ENCODE assay signal across 22 mouse cellular contexts in genomic region chr17:43706749-43707148, GRCm38 (mm10). TPM values are rescaled to one million over a fixed set of nuclear protein-coding genes. Genes with fewer than 3 reads are reported as not detected.
DNase-seq lines count a peak whose midpoint lies in the region; ATAC-seq and TF ChIP-seq lines count a peak whose summit lies in the region.
"Had no signal": no experiment of that assay in that cellular context is flagged by ENCODE, and none has a peak within 500 bp of the region (broad histone marks: within the 10 kb centered on the region; RNA-seq: fewer than 3 reads in every experiment).

No protein-coding gene starts in this region.

- H3K4me2 ChIP-seq in liver, embryonic 12.5 days: no peak overlapping the region
- no peak overlapping the region for H3K4me2 ChIP-seq in forebrain, embryonic 12.5 days
- H3K4me2 ChIP-seq in midbrain, embryonic 14.5 days (ENCODE audit: low read length): no peak overlapping the region
- H3K4me2 ChIP-seq: embryonic facial prominence, embryonic 15.5 days; heart, embryonic 11.5 days; hindbrain, embryonic 13.5 days; limb, embryonic 13.5 days; liver, embryonic 13.5 days had no signal

- intact Hi-C loops in heart, adult 2 months (cut with DNase I): no loop called here

- WGBS in heart, adult 2 months: 88% methylated on average over 3 of the region's 3 CpGs
- 97% methylated on average over 3 of the region's 3 CpGs for WGBS in liver, adult 2 months
- 83% methylated on average over 3 of the region's 3 CpGs for WGBS in liver, embryonic 12.5 days (ENCODE audit: insufficient replicate concordance)
- WGBS in forebrain, embryonic 12.5 days: 94% methylated on average over 3 of the region's 3 CpGs
- 93% methylated on average over 3 of the region's 3 CpGs for WGBS in midbrain, embryonic 14.5 days

- no peaks in the 10 kb centered on the region for H3K27me3 ChIP-seq in heart, adult 2 months (ENCODE audit: control insufficient read depth, insufficient read depth, low read length)
- H3K27me3 ChIP-seq in liver, adult 2 months (ENCODE audit: control insufficient read depth, insufficient read depth, low read length): no peaks in the 10 kb centered on the region
- no peaks in the 10 kb centered on the region for H3K27me3 ChIP-seq in liver, embryonic 12.5 days (replicated peaks)
- H3K27me3 ChIP-seq in forebrain, embryonic 12.5 days: no peaks in the 10 kb centered on the region
- no peaks in the 10 kb centered on the region for H3K27me3 ChIP-seq in midbrain, embryonic 14.5 days (ENCODE audit: control insufficient read depth, insufficient read depth, low read length)
- H3K27me3 ChIP-seq: embryonic facial prominence, embryonic 15.5 days; hindbrain, embryonic 13.5 days; limb, embryonic 13.5 days; liver, embryonic 13.5 days had no signal

- H3K4me1 ChIP-seq in heart, adult 2 months (ENCODE audit: control insufficient read depth, insufficient read depth, low read length): no peaks in the 10 kb centered on the region; the same call in 1 of the 2 replicates
- no peaks in the 10 kb centered on the region for H3K4me1 ChIP-seq in liver, adult 2 months (ENCODE audit: control insufficient read depth, insufficient read depth, low read length)
- no peaks in the 10 kb centered on the region for H3K4me1 ChIP-seq in liver, embryonic 12.5 days
- H3K4me1 ChIP-seq in forebrain, embryonic 12.5 days: no peaks in the 10 kb centered on the region
- H3K4me1 ChIP-seq in midbrain, embryonic 14.5 days (ENCODE audit: control insufficient read depth, insufficient read depth, low read length): no peaks in the 10 kb centered on the region
- H3K4me1 ChIP-seq: embryonic facial prominence, embryonic 10.5 days; embryonic facial prominence, embryonic 15.5 days; hindbrain, embryonic 13.5 days; limb, embryonic 13.5 days; liver, embryonic 13.5 days had no signal

- no peaks in the 10 kb centered on the region for H3K79me2 ChIP-seq in heart, adult 2 months (replicated peaks; ENCODE audit: control insufficient read depth, insufficient read depth, low read length)
- no peaks in the 10 kb centered on the region for H3K79me2 ChIP-seq in liver, adult 2 months (ENCODE audit: control insufficient read depth, insufficient read depth, low read length)

- peak overlapping the region; percentile 11; the same call in 1 of the 2 replicates for H3K27ac ChIP-seq in heart, adult 2 months
- H3K27ac ChIP-seq in liver, adult 2 months (replicated peaks; ENCODE audit: insufficient read depth, low read depth, low read length): no peak overlapping the region
- no peak overlapping the region for H3K27ac ChIP-seq in liver, embryonic 12.5 days
- H3K27ac ChIP-seq in forebrain, embryonic 12.5 days: no peak overlapping the region
- H3K27ac ChIP-seq in midbrain, embryonic 14.5 days (replicated peaks; ENCODE audit: low read depth, low read length): no peak overlapping the region
- H3K27ac ChIP-seq: embryonic facial prominence, embryonic 10.5 days; embryonic facial prominence, embryonic 15.5 days; hindbrain, embryonic 13.5 days; layer of hippocampus, adult 2 months; limb, embryonic 13.5 days; liver, embryonic 13.5 days had no signal

- DNase-seq in heart, adult 2 months: no peak
- DNase-seq in heart, postnatal 4 days: no peak
- DNase-seq in liver, adult 2 months (ENCODE audit: extremely low read depth, low read depth, low spot score): no peak
- peak; percentile 70 for DNase-seq in R1 (ENCODE audit: low read depth, low spot score)
- DNase-seq in midbrain, embryonic 14.5 days: no peak
- DNase-seq: kidney, adult 18-20 months; liver, embryonic 13.5 days; spleen, adult 18-20 months; thymus, adult 2 months; thymus, postnatal 36 days had no signal

- no peak for TF ChIP-seq POLR2A in heart, adult 2 months (IDR thresholded peaks at IDR 0.05; ENCODE audit: insufficient read depth, low read depth, low read length)
- no peak for TF ChIP-seq POLR2A in liver, adult 2 months (IDR thresholded peaks at IDR 0.05; ENCODE audit: extremely low read depth, insufficient read depth, low read length)

- TF ChIP-seq EP300 in heart, adult 2 months (IDR thresholded peaks at IDR 0.05; ENCODE audit: insufficient read depth, low read depth, low read length): no peak

- no peak overlapping the region for H3K9ac ChIP-seq in heart, adult 2 months (ENCODE audit: low read depth, low read length)
- no peak overlapping the region for H3K9ac ChIP-seq in liver, adult 2 months (ENCODE audit: low read depth, low read length)
- H3K9ac ChIP-seq in liver, embryonic 12.5 days: no peak overlapping the region
- H3K9ac ChIP-seq in forebrain, embryonic 12.5 days: no peak overlapping the region
- H3K9ac ChIP-seq in midbrain, embryonic 14.5 days (replicated peaks; ENCODE audit: low read length): no peak overlapping the region
- H3K9ac ChIP-seq: embryonic facial prominence, embryonic 15.5 days; hindbrain, embryonic 13.5 days; limb, embryonic 13.5 days; liver, embryonic 13.5 days had no signal

- no peaks in the 10 kb centered on the region for H3K36me3 ChIP-seq in heart, adult 2 months (ENCODE audit: control insufficient read depth, insufficient read depth, low read length)
- peaks cover 3% of the 10 kb centered on the region for H3K36me3 ChIP-seq in liver, adult 2 months (ENCODE audit: control insufficient read depth, insufficient read depth, low read length)
- no peaks in the 10 kb centered on the region for H3K36me3 ChIP-seq in liver, embryonic 12.5 days
- no peaks in the 10 kb centered on the region for H3K36me3 ChIP-seq in forebrain, embryonic 12.5 days (replicated peaks)
- no peaks in the 10 kb centered on the region for H3K36me3 ChIP-seq in midbrain, embryonic 14.5 days (ENCODE audit: control insufficient read depth, insufficient read depth, low read length)
- H3K36me3 ChIP-seq: embryonic facial prominence, embryonic 15.5 days; hindbrain, embryonic 13.5 days; liver, embryonic 13.5 days had no signal

- no peaks in the 10 kb centered on the region for H3K9me3 ChIP-seq in liver, embryonic 12.5 days (replicated peaks)
- H3K9me3 ChIP-seq in forebrain, embryonic 12.5 days: no peaks in the 10 kb centered on the region
- no peaks in the 10 kb centered on the region for H3K9me3 ChIP-seq in midbrain, embryonic 14.5 days (ENCODE audit: control insufficient read depth, low read length)
- H3K9me3 ChIP-seq: embryonic facial prominence, embryonic 10.5 days; embryonic facial prominence, embryonic 15.5 days; hindbrain, embryonic 13.5 days; limb, embryonic 13.5 days; liver, embryonic 13.5 days had no signal

- TF ChIP-seq CTCF in heart, adult 2 months (IDR thresholded peaks at IDR 0.05): no peak
- TF ChIP-seq CTCF in liver, adult 2 months (IDR thresholded peaks at IDR 0.05; ENCODE audit: low read depth, low read length): 0 out of 2 replicates have a peak, but pooled peaks have one; percentile 4

- H3K4me3 ChIP-seq in heart, adult 2 months: no peak overlapping the region
- H3K4me3 ChIP-seq in liver, adult 2 months (ENCODE audit: insufficient read depth, low read depth, low read length): no peak overlapping the region
- H3K4me3 ChIP-seq in liver, embryonic 12.5 days: no peak overlapping the region
- H3K4me3 ChIP-seq in forebrain, embryonic 12.5 days (replicated peaks): no peak overlapping the region
- H3K4me3 ChIP-seq in midbrain, embryonic 14.5 days (replicated peaks; ENCODE audit: low read depth, low read length): no peak overlapping the region
- H3K4me3 ChIP-seq: embryonic facial prominence, embryonic 10.5 days; embryonic facial prominence, embryonic 15.5 days; hindbrain, embryonic 13.5 days; layer of hippocampus, adult 2 months; limb, embryonic 13.5 days; liver, embryonic 13.5 days had no signal

- no peak for ATAC-seq in liver, embryonic 12.5 days
- no peak for ATAC-seq in forebrain, embryonic 12.5 days (ENCODE audit: low FRiP score)
- ATAC-seq in midbrain, embryonic 14.5 days (ENCODE audit: low FRiP score, low TSS enrichment): no peak
- ATAC-seq in activated CD4-positive, CD25-positive, alpha-beta regulatory T cell, adult 4 months: no peak
- ATAC-seq: CD4-positive, CD25-positive, alpha-beta regulatory T cell, adult 4 months; forebrain, embryonic 14.5 days; midbrain, embryonic 16.5 days had no signal

RNA-seq across cellular contexts. Expression of gene Cyp39a1, which starts 39.5 kb away (rescaled TPM):
- 1 to 10 TPM; 3.5 to 4.9 TPM for total RNA-seq in heart, adult 2 months (2021)
- 2.1 and 5.0 TPM in 2 replicates for polyA plus RNA-seq in heart, adult 2 months (2012; rRNA removed)
- total RNA-seq in heart, postnatal 4 days (2021): 10 to 100 TPM; 17.4 to 18.9 TPM
- total RNA-seq in liver, adult 2 months (2014; rRNA removed): 39.7 and 51.4 TPM in 2 replicates
- polyA plus RNA-seq in liver, adult 2 months (2012; rRNA removed): 9.0 and 9.6 TPM in 2 replicates
- polyA plus RNA-seq in liver, embryonic 12.5 days (2016; fragmentation: Nextera tagmentation; extraction: Ambion mirVana): 2.6 and 2.8 TPM in 2 replicates
- polyA plus RNA-seq in forebrain, embryonic 12.5 days (2016; fragmentation: Nextera tagmentation; extraction: Ambion mirVana): 32.7 and 41.1 TPM in 2 replicates
- 5.7 and 10.4 TPM in 2 replicates for polyA plus RNA-seq in midbrain, embryonic 14.5 days (2014; fragmentation: Nextera tagmentation; extraction: Ambion mirVana)
- polyA plus RNA-seq in activated CD4-positive, CD25-positive, alpha-beta regulatory T cell, adult 4 months (2017; shearing (Covaris generic)): 1 to 10 TPM in 1 of 2 experiments, under 1 TPM in 1; 0.61 to 1.2 TPM

RNA-seq across cellular contexts. Expression of gene Slc25a27, which starts 39.7 kb away (rescaled TPM):
- 1 to 10 TPM; 2.2 to 2.3 TPM for total RNA-seq in heart, adult 2 months (2021)
- polyA plus RNA-seq in heart, adult 2 months (2012; rRNA removed): 3.2 and 4.9 TPM in 2 replicates
- 1 to 10 TPM; 2.5 to 3.2 TPM for total RNA-seq in heart, postnatal 4 days (2021)
- total RNA-seq in liver, adult 2 months (2014; rRNA removed): 2.6 and 3.0 TPM in 2 replicates
- 0.42 and 1.2 TPM in 2 replicates for polyA plus RNA-seq in liver, adult 2 months (2012; rRNA removed)
- polyA plus RNA-seq in liver, embryonic 12.5 days (2016; fragmentation: Nextera tagmentation; extraction: Ambion mirVana): 2.8 and 3.7 TPM in 2 replicates
- 84.4 and 99.3 TPM in 2 replicates for polyA plus RNA-seq in forebrain, embryonic 12.5 days (2016; fragmentation: Nextera tagmentation; extraction: Ambion mirVana)
- 71.7 and 78.7 TPM in 2 replicates for polyA plus RNA-seq in midbrain, embryonic 14.5 days (2014; fragmentation: Nextera tagmentation; extraction: Ambion mirVana)
- polyA plus RNA-seq in activated CD4-positive, CD25-positive, alpha-beta regulatory T cell, adult 4 months (2017; shearing (Covaris generic)): 1 to 10 TPM; 2.6 TPM

Comparison
In these comparisons a context has a peak if more than half of its experiments do, and no peak if none do; other contexts are left out.
1. RNA of gene Slc25a27, which starts 39.7 kb away (polyA plus RNA-seq): 84.4 to 99.3 TPM in forebrain, embryonic 12.5 days and 71.7 to 78.7 TPM in midbrain, embryonic 14.5 days; 3.2 to 4.9 TPM in heart, adult 2 months, 2.8 to 3.7 TPM in liver, embryonic 12.5 days, 2.6 TPM in activated CD4-positive, CD25-positive, alpha-beta regulatory T cell, adult 4 months and 0.42 to 1.2 TPM in liver, adult 2 months; every median in the first group is over 10 times any median in the second.